Mouse (Mus musculus) cortical plate, adult 2 months (tissue): ENCODE data around the gene Mast4.

Source experiments
- CTCF ChIP-seq: fragments of 200-500 bp; IDR thresholded peaks from 2 replicates; pipeline ENCODE4 v1.5.1; 2011; ENCODE audit warnings: mild to moderate bottlenecking, control low read depth, low read length; ENCODE audit not compliant: insufficient read depth; ENCODE audit errors: extremely low read depth
- POLR2A ChIP-seq: fragments of 200-500 bp; IDR thresholded peaks from 2 replicates; pipeline ENCODE4 v1.6.1; 2011; ENCODE audit warnings: mild to moderate bottlenecking, low read length, control low read depth; ENCODE audit not compliant: insufficient read depth; ENCODE audit errors: extremely low read depth

- TF ChIP-seq POLR2A (no peak), CTCF (no peak)
Measured at GRCm38 (mm10) chr13:103220479-103221064, 113.7 kb downstream of the Mast4 start.
